Mouse (Mus musculus) ES-E14 (cell line): ENCODE data around the gene Zcchc8. TPM values are rescaled to one million over a fixed set of nuclear protein-coding genes. Genes with fewer than 3 reads are reported as not detected.

Experiments
- DNase-seq: peaks from one replicate; pipeline ENCODE4 v3.0.0-alpha.2; 2013; ENCODE audit warnings: low read depth, low spot score
- H3K27ac ChIP-seq: 2 replicates; pipeline ENCODE4 v1.5.1; 2012; ENCODE audit warnings: low read depth, mild to moderate bottlenecking, low read length, moderate library complexity, mixed read lengths; ENCODE audit not compliant: poor library complexity, insufficient read depth, severe bottlenecking
- H3K36me3 ChIP-seq: 2 replicates; pipeline ENCODE4 v1.6.1; 2012; ENCODE audit warnings: mild to moderate bottlenecking, low read length, moderate library complexity, mixed read lengths; ENCODE audit not compliant: control insufficient read depth, poor library complexity, insufficient read depth, severe bottlenecking
- H3K4me1 ChIP-seq, 2 experiments: fragments of 150-350 bp in 1 of 2; sonication (generic) in 1 of 2; 2 replicates each; pipeline ENCODE4 v1.6.1; 2012; ENCODE audit warnings: low read length in 2 of 2, mild to moderate bottlenecking in 1 of 2, mixed read lengths in 1 of 2; ENCODE audit not compliant: control insufficient read depth in 2 of 2, insufficient read depth in 2 of 2, poor library complexity in 1 of 2
- H3K4me3 ChIP-seq, 2 experiments: fragments of 150-350 bp in 1 of 2; sonication (generic) in 1 of 2; 2 replicates each; pipeline ENCODE4 v1.5.1; 2012; ENCODE audit warnings: low read length in 2 of 2, low read depth in 1 of 2, mild to moderate bottlenecking in 1 of 2, mixed read lengths in 1 of 2; ENCODE audit not compliant: insufficient read depth in 1 of 2, poor library complexity in 1 of 2, severe bottlenecking in 1 of 2
- H3K9ac ChIP-seq: 2 replicates; pipeline ENCODE4 v1.6.1; 2012; ENCODE audit warnings: low read depth, mild to moderate bottlenecking, low read length, mixed read lengths; ENCODE audit not compliant: poor library complexity, insufficient read depth, severe bottlenecking
- H3K9me3 ChIP-seq: fragments of 150-350 bp; sonication (generic); 2 replicates; pipeline ENCODE4 v1.6.1; 2012; ENCODE audit warnings: low read depth, mild to moderate bottlenecking, low read length; ENCODE audit not compliant: control insufficient read depth, insufficient read depth
- CHD2 ChIP-seq: IDR thresholded peaks from 2 replicates; pipeline ENCODE4 v1.6.1; 2014; ENCODE audit warnings: mild to moderate bottlenecking, low read depth, low read length, inconsistent platforms
- HCFC1 ChIP-seq: IDR thresholded peaks from 2 replicates; pipeline ENCODE4 v1.6.1; 2012; ENCODE audit warnings: low read length, inconsistent platforms, borderline replicate concordance; ENCODE audit not compliant: insufficient read depth
- MAFK ChIP-seq: IDR thresholded peaks from 2 replicates; pipeline ENCODE4 v1.6.1; 2014; ENCODE audit warnings: mild to moderate bottlenecking, low read depth, low read length, inconsistent platforms; ENCODE audit not compliant: insufficient read depth
- ZC3H11A ChIP-seq: IDR thresholded peaks from 2 replicates; pipeline ENCODE4 v1.6.1; 2012; ENCODE audit warnings: low read depth, mild to moderate bottlenecking, inconsistent platforms, low read length, borderline replicate concordance
- ZNF384 ChIP-seq: IDR thresholded peaks from 2 replicates; pipeline ENCODE4 v1.6.1; 2012; ENCODE audit warnings: low read depth, low read length, inconsistent platforms
- in situ Hi-C, 2 experiments: fragments of 600-800 bp; cut with MboI; formaldehyde crosslinking; loops; one replicate each; pipeline ENCODE4 v1.15.1; 2025; ENCODE audit warnings: low sequenced_read_pairs in 2 of 2, inconsistent platforms in 1 of 2; ENCODE audit not compliant: unreplicated experiment in 2 of 2
- total RNA-seq: library from RNA; depleted of rRNA; stranded (reverse); fragments of 300-350 nt; gene quantifications from 2 replicates; pipeline ENCODE4 v1.2.3, GENCODE M21; 2012; rRNA removed

Zcchc8 gene
- total RNA-seq, 1 experiment = 33.0 TPM

- H3K9ac ChIP-seq = no peak overlapping the region
- H3K4me1 ChIP-seq = peaks cover 0 to 2% of the 10 kb centered on the region in 2 experiments; a peak in 1 of 4 replicates
- DNase-seq = no peak
- no peak overlapping the region for H3K4me3 ChIP-seq
- H3K27ac ChIP-seq = no peak overlapping the region
- no peaks in the 10 kb centered on the region for H3K9me3 ChIP-seq
- no peaks in the 10 kb centered on the region; the same call in 1 of the 2 replicates for H3K36me3 ChIP-seq
- in situ Hi-C loops = no loop called here
- no peak for TF ChIP-seq ZNF384
- TF ChIP-seq MAFK = no peak
- no peak for TF ChIP-seq HCFC1
- no peak for TF ChIP-seq ZC3H11A
- no peak for TF ChIP-seq CHD2
These were observed 66.0 kb downstream of the Zcchc8 start for GRCm38 (mm10) chr5:123654937-123655336.

- H3K4me1 ChIP-seq = peaks cover 0 to 2% of the 10 kb centered on the region in 2 experiments; a peak in 1 of 4 replicates
- TF ChIP-seq ZC3H11A = no peak
- no peak for TF ChIP-seq CHD2
- TF ChIP-seq HCFC1 = no peak
- no peak for DNase-seq
- in situ Hi-C loops = no loop called here
- H3K27ac ChIP-seq = no peak overlapping the region
- no peak overlapping the region for H3K9ac ChIP-seq
- no peak overlapping the region for H3K4me3 ChIP-seq
- H3K36me3 ChIP-seq = no peaks in the 10 kb centered on the region; the same call in 1 of the 2 replicates
- no peaks in the 10 kb centered on the region for H3K9me3 ChIP-seq
These were observed 67.6 kb downstream of the Zcchc8 start for GRCm38 (mm10) chr5:123653287-123653801.

DNA sequence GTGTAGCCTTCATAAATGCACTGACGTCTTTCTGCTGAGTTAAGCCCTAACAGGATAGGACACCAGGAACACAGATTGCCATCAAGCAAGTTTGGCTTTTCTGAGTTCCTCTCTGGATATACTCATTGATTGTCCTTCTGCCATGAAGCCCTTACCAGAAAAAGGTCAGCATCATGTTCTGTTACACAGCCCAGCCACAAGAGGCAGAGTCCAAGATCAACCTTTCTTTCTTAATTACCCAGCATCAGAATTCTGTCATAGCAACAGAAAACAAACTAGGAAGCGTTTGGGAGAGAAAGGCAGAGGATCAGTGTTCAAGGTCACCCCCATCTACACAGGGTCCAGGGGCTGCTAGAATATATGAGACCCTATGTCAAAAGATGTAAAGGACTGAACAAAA lies 70.1 kb downstream of the Zcchc8 start:
- in situ Hi-C loops = no loop called here
- no peak overlapping the region for H3K27ac ChIP-seq
- TF ChIP-seq MAFK (no peak), ZC3H11A (no peak), ZNF384 (no peak), HCFC1 (no peak), CHD2 (no peak)
- H3K36me3 ChIP-seq = no peaks in the 10 kb centered on the region; the same call in 1 of the 2 replicates
- DNase-seq = no peak
- no peak overlapping the region for H3K4me3 ChIP-seq
- no peak overlapping the region for H3K9ac ChIP-seq
- peaks cover 0 to 2% of the 10 kb centered on the region in 2 experiments; a peak in 1 of 4 replicates for H3K4me1 ChIP-seq
- no peaks in the 10 kb centered on the region for H3K9me3 ChIP-seq

Other genes starting within 250 kb of the Zcchc8 start
- gene Lrrc43, start 231.8 kb downstream of the Zcchc8 start, total RNA-seq = 0.16 TPM in 1 of 2 replicates, not detected in the other
- not detected in 2 replicates for gene Il31, start 231.6 kb downstream of the Zcchc8 start, total RNA-seq
- 1.2 TPM in 2 replicates for gene B3gnt4, start 210.6 kb downstream of the Zcchc8 start, total RNA-seq
- 54.1 and 57.9 TPM in 2 replicates for gene Diablo, start 196.9 kb downstream of the Zcchc8 start, total RNA-seq
- gene Gm49027, start 195.6 kb downstream of the Zcchc8 start, total RNA-seq = 0.94 and 1.2 TPM in 2 replicates
- gene Vps33a, start 148.1 kb downstream of the Zcchc8 start, total RNA-seq = 23.0 and 24.3 TPM in 2 replicates
- gene Clip1, start 36.5 kb downstream of the Zcchc8 start, total RNA-seq = 10.3 and 11.8 TPM in 2 replicates
- gene Rsrc2, start 28.3 kb upstream of the Zcchc8 start, total RNA-seq = 93.2 and 106 TPM in 2 replicates
- gene Kntc1, start 28.6 kb upstream of the Zcchc8 start, total RNA-seq = 71.3 and 75.8 TPM in 2 replicates
- gene Hcar2, start 144.4 kb upstream of the Zcchc8 start, total RNA-seq = not detected in 2 replicates
- not detected in 2 replicates for gene Hcar1, start 158.9 kb upstream of the Zcchc8 start, total RNA-seq
- gene Denr, start 186.1 kb upstream of the Zcchc8 start, total RNA-seq = 59.5 and 78.2 TPM in 2 replicates
- 1.3 TPM in 1 of 2 replicates, not detected in the other for gene Gm43518, start 206.3 kb upstream of the Zcchc8 start, total RNA-seq
- 5.3 and 6.3 TPM in 2 replicates for gene Ccdc62, start 209.6 kb upstream of the Zcchc8 start, total RNA-seq